Mouse (Mus musculus) fibroblast of lung, adult 2 months (primary cell): Measurements from ENCODE around the gene Ano10.

ENCODE experiments used
- DNase-seq: peaks from one replicate; pipeline ENCODE4 v3.0.0-alpha.2; 2011; ENCODE audit warnings: low read depth

The Ano10 gene

GRCm38 (mm10) chr9:122290192-122290591 is 4.0 kb downstream of the Ano10 start:
- DNase-seq: no peak

DNA sequence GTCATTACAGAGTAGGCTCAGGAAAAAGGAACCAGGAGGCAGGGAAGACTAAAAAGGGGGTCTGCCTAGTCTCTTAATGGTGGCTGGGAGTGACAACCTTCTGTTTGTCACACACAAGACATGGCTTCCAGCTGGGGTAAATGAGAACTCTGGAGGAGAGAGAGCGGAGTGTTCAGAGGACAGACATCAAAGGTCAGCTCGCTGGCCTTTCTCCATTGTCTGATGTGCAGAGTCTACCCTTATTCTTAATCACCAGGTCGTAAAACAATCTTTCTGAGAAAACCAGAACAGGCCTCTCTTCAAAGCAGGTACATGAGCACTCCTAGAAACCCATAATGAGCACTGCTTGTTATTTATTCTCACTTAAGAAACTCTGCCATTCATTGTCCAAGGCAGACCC is 5.8 kb downstream of the Ano10 start:
- DNase-seq: no peak

DNA sequence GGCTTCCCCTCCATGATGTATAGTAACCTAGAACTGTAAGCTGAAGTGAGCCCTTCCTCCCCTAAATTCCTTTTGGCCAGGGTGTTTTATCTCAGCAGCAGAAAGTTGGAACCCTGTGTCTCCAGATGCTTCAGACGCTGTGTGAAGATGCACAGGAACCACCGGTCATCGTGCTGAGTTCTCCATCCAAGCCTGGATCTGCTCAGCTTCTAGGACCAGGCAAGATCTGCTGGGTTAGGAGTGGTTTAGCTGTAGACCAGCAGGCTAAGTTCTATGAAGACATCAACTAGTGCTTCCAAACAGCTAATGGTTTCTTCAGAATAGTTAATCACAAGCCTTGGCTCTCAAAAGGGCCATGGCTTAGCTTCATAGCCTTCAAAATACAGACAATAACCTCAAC is 6.7 kb downstream of the Ano10 start:
- no peak for DNase-seq

- no peak for DNase-seq
Observed at GRCm38 (mm10) chr9:122285833-122286310, 8.4 kb downstream of the Ano10 start.

GRCm38 (mm10) chr9:122285146-122285832 is 8.9 kb downstream of the Ano10 start:
- DNase-seq: no peak

DNA sequence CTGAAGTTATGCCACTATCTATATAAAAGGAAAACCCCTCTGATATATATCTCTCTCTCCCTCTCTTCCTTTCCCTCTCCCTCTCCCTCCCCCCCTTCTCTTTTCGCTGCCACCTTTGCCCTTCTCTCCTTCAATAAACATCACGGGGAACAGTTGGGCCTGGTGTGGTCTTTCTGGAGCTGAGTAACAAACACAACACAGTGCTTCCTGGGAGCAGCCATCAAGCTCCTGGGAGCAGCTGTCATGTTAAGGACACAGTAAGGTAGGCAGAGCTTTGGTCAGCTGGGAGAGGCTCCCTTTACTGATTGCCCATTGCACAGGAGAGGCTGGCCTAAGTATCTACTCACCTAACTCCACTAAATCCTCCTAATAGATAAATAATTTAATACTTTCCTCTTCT is 9.5 kb downstream of the Ano10 start:
- DNase-seq: no peak

DNA sequence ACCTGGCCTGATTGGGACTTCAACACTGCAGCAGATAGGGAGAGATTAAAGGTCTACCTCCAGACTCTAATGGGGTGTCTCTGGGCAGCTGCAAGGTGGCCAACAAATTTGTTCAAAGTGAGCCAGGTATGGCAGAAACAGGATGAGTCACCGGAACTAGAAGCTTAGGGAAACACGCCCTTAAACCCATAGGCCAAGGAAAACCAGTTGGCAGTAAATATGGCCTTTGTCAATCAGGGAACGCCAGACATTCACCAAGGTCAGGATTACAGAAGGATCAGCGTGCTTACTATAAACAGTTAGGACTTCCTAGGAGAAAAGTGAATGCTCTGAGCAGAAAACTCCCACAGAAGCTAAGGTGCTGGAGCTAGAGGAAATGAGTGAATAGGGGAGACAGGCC is 13.2 kb downstream of the Ano10 start:
- no peak for DNase-seq

GRCm38 (mm10) chr9:122276665-122277064 is 17.6 kb downstream of the Ano10 start:
- DNase-seq: no peak

DNA sequence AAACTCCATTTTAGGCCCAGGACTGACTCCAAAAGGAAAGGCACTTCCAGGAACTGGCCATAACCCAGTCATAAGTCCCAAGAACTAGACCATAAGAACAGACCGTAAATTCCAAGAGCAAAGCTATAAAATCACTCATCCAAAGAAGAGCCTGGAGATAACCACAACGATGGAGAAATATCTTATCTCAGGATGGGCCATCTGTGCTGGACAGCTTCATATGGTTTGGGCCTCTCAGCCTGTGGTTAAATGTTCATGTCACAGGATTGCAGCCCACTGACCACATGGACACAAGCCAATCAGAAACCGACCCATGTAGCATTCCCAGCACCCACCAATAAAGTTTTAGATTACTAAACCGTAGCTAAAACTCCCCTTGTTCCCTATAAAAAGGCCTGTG is 18.1 kb downstream of the Ano10 start:
- no peak for DNase-seq

GRCm38 (mm10) chr9:122274346-122274745 is 19.9 kb downstream of the Ano10 start:
- DNase-seq: no peak

- DNase-seq: no peak
Observed at GRCm38 (mm10) chr9:122273879-122274278, 20.3 kb downstream of the Ano10 start.

DNA sequence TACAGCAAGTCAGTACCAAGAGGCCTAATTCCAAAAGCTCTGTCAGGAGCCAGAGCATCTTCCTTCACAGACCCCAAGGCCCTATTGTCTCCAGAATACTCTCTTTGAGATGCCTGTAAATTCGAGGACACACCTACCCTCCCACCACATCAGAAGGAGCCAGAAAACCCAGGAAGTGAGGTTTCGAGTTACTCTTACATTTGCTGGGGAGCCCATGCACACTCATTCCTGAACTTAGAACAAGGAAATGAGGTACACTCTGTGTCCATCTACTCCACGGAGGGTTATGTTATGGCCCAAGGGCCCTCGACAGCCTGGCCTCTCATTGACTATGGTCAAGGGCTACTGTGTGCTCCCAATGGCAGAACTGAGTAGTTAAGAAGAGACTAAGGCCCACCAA is 22.4 kb downstream of the Ano10 start:
- DNase-seq: no peak

- no peak for DNase-seq
Observed at GRCm38 (mm10) chr9:122271318-122271717, 22.9 kb downstream of the Ano10 start.

DNA sequence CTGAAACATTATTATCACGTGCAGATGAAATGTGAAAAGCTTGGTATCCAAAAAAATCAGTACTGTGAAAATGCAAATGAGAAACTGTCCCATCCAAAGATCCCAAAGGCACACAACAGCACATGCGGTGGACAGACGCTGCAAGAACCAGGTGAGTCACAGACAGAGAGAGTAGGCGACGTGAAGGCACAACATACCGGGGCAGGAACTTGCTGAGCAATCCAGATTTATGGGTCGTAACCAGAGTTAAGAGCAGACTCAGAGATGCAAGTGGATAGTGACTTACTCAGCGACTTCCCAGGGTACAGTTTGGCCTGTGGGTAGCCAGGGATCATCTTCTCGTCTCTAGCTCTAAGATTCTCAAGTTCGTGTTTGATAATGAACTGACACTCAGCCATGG is 23.3 kb downstream of the Ano10 start:
- DNase-seq: no peak

DNA sequence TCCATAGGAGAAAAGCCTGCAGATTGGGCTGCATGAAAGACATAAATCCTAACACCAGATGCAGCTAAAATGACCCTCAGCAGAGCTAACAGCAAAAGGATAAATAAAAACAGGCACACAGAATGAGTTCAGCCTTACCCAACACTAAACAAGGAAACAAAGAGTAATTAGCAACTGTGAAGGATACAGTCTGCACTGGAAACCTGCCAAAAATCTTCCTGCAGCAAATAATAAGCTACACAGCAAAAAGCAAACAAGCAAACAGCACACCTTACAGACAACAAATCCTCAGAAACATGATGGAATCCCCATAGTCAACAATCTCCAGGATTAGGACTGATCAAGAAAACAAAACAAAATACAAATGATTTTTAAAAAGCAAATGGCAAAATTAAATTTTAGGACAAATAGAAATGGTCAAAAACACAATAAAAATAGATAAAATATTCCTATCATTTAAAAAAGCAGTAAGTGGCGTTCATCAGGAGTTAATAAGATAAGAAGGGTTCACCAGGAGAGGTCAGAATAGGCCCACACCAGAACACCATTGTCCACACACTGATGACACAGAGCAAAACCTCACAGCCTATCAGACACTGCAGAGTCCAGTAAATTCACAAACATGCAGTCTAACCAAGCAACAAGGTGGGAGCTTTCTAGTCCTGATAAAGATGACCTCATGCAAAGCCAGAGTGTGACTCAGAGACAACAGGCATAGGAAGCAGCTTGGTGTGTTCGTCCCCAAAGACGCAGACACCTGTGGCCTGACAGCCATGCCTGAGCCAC is 24.8 kb downstream of the Ano10 start:
- DNase-seq: no peak

DNA sequence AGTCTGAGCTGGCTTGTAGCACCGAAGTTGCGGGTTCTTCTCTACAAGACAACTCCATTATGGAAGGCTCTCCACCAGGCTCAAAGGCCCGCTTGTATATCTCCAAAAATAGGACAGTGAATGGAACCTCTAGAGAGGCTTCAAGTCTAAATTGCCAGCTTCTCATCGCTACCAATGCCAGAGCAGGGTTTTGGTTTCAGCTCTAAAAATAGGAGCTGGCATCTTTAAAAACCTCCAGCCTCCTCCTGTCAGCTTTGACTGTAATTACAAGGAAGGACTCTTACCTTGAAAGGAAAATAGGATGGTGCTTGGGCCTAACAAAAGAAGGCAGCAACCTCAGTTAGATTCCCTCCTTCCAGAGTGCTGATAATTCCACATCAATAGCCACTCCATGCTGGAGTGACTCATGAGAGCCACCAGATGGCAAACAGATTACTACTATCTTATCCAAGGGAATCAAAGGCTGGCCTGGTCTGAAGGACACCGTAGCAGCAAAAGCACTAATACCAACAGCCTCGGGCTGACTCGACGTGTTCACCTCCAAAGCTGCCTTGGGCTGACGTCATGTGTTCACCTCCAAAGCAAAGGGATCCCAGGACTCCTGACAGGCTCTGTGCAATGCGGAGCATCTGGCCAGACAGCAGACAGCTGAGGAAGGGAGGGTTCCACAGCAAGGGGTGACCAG is 28.6 kb downstream of the Ano10 start:
- no peak for DNase-seq

DNA sequence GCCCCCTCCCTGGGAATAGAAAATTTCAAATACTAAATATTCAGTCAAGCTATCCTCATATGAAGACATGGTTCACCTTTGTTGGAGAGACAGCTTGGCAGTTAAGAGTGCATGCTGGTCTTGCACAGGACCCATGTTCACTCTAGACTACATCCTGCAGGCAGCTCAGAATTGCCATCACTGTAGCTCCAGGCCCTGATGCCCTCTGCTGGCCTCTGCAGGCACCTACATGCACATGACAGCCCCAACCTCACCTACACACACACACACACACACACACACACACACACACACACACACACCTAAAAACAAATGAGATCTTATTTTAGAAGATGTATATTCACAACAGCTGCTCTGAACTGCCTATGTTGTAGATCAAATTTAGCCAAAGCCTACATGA is 31.1 kb downstream of the Ano10 start:
- DNase-seq: no peak

DNA sequence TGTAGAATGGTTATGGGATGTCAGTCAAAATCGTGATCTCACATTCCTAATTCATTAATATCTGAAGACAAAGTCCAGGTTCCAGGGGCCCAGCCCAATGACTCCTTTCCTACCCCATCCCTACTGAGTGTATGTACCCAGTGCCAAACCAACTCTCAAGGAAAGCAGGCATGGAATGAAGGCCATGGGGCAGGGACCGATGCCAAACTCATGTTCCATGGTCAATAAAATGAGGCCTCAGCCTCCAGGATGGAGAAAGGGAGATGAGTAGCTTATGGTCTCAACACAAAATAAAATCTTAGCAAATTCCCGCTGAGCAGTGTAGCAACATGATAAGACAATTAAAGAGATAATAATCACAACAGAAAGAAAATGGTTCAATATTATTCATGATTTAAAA is 39.8 kb downstream of the Ano10 start:
- no peak for DNase-seq

DNA sequence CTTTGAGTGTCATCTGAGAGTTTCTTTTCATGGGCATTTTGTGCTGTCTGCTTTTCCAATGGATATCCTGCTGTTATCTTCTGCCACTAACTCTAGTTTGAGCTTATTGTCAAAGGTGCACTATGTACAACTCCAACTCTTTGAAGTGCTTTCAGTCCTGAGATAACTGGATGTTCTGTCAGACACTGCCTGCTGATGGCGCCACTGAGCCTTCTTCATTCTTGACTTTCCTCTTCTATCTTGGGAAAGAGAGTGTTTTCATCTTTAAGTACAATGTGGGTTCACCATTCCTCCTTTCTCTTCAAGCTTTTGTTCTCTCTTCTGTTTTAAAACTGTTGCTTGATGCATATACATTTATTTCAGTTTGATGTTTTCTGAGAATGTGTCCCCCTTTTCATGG is 42.1 kb downstream of the Ano10 start:
- no peak for DNase-seq

DNA sequence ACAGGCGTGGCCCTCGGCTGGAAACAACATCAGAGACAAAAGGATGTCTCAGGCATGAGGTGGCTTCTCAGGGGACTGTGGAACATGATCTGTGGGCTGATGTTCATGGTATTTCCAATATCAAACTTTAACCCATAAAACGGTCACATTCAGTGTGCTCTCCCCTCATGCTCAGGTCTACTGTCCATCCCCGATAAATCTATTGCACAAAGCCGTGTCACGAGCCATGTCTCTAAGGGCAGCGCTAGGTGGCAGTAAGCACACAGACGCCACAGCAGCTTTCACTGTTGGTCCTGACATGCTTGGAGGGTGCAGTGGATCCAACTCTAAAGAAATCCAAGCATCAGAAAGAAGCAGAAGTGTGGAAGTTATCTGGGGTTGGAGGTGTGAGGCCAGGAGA is 46.1 kb downstream of the Ano10 start:
- DNase-seq: no peak

- DNase-seq: peak; percentile 50
Observed at GRCm38 (mm10) chr9:122247430-122248027, 46.7 kb downstream of the Ano10 start.

DNA sequence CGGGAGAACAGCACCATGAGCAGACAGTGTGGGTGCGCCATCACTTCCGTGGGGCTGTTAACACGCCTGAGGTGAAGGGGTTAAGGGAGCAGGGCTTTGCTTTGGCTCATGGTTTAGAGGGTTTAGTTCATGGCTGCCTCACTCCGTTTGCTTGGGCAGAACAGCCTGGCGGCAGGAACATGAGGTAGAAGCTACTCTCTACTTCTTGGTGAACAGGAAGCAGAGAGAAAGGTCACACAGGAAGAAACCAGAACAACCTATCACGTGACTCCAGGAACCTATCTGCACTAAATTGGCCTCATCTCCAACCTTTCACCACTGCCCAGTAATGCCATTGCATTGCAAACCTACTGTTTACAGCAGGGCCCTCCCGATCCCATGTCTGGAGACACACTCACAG is 48.3 kb downstream of the Ano10 start:
- no peak for DNase-seq

GRCm38 (mm10) chr9:122245471-122245870 is 48.8 kb downstream of the Ano10 start:
- no peak for DNase-seq
